Mouse (Mus musculus) CH12.LX (cell line): ENCODE results near the gene Ate1.

Experiments used
- CTCF ChIP-seq, 2 experiments: IDR thresholded peaks in 1 of 2; conservative IDR thresholded peaks in 1 of 2; 2 replicates each; pipeline ENCODE4 v1.5.1; 2011 to 2012; ENCODE audit warnings: low read depth in 2 of 2, low read length in 2 of 2, improper control_type of control experiment in 1 of 2, inconsistent platforms in 1 of 2, mild to moderate bottlenecking in 1 of 2, moderate library complexity in 1 of 2
- POLR2A ChIP-seq: IDR thresholded peaks from 2 replicates; pipeline ENCODE4 v1.6.1; 2011; ENCODE audit warnings: low read depth, mild to moderate bottlenecking, improper control_type of control experiment, low read length

DNA sequence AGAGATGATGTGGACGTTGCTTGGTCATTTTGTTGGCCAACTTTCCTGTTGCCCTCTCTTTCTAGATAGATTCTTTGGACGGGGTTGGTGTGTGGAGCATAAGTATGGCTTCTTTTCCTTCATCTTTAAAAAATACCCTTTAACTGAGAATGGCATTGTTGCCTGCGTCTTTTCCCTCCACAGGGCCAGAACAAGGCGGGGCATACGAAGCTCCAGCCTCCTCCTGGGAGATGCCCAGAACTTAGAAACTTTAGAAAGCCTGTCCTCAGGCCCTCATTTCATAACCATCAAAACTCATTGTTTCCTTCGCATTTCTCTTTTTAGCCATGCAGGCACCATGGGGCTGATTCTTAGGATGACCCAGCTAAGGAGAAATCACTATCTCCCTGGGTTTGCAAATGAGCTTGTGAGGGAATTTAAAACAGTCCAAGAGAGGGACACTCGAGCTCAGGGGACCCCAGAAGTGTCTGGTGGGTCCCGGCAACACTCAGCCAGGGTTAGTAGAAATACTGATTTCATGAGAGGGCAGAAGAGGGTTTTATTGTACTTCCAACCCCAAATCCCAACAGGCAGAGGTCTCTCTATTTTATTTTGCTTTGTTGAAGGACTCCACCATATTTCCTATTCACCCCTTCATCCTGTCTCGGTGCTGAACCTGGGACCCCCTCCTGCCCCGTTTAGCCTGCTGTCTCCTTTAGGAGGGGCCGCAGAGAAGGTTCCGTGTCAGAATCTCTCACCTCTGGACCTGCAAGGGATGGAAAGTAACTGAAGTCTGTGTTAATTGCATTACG, 151.9 kb downstream of the Ate1 start:
- TF ChIP-seq POLR2A (no peak), CTCF (conservative IDR thresholded peaks at IDR 0.05 in 1 of 2, IDR thresholded peaks at IDR 0.05 in 1 of 2; ENCODE audit: low read depth in 2 of 2, low read length in 2 of 2) (no peak)
